Mouse (Mus musculus) MEL (cell line): Measurements from ENCODE around the gene Gpt2.

Source experiments
- CHD2 ChIP-seq: IDR thresholded peaks from 2 replicates; pipeline ENCODE4 v1.6.1; 2011; ENCODE audit warnings: low read length, improper control_type of control experiment
- CTCF ChIP-seq, 3 experiments: IDR thresholded peaks in 2 of 3; conservative IDR thresholded peaks in 1 of 3; 2 replicates each; pipeline ENCODE4 v1.5.1; 2011 to 2012; ENCODE audit warnings: low read length in 3 of 3, low read depth in 2 of 3, mild to moderate bottlenecking in 2 of 3, improper control_type of control experiment in 1 of 3, inconsistent platforms in 1 of 3, mixed read lengths in 1 of 3, moderate library complexity in 1 of 3; ENCODE audit not compliant: control insufficient read depth in 1 of 3, insufficient read depth in 1 of 3, poor library complexity in 1 of 3, severe bottlenecking in 1 of 3
- E2F4 ChIP-seq: IDR thresholded peaks from 2 replicates; pipeline ENCODE4 v1.6.1; 2011; ENCODE audit warnings: low read depth, low read length, improper control_type of control experiment, borderline replicate concordance
- ELF1 ChIP-seq: IDR thresholded peaks from 2 replicates; pipeline ENCODE4 v1.6.1; 2014; ENCODE audit warnings: low read depth, mild to moderate bottlenecking, inconsistent platforms, low read length, improper control_type of control experiment, moderate library complexity
- EP300 ChIP-seq, 2 experiments: IDR thresholded peaks; 2 replicates each; pipeline ENCODE4 v1.6.1; 2011; ENCODE audit warnings: improper control_type of control experiment in 2 of 2, low read length in 2 of 2, low read depth in 1 of 2, mild to moderate bottlenecking in 1 of 2
- HCFC1 ChIP-seq: IDR thresholded peaks from 2 replicates; pipeline ENCODE4 v1.6.1; 2012; ENCODE audit warnings: low read depth, mild to moderate bottlenecking, inconsistent platforms, low read length, improper control_type of control experiment, moderate library complexity
- JUND ChIP-seq: IDR thresholded peaks from 2 replicates; pipeline ENCODE4 v1.6.1; 2011; ENCODE audit warnings: low read depth, mild to moderate bottlenecking, improper control_type of control experiment, low read length
- MAFK ChIP-seq: IDR thresholded peaks from 2 replicates; pipeline ENCODE4 v1.6.1; 2011; ENCODE audit warnings: low read depth, mild to moderate bottlenecking, low read length, improper control_type of control experiment, borderline replicate concordance
- MEF2A ChIP-seq: IDR thresholded peaks from 2 replicates; pipeline ENCODE4 v1.6.1; 2014; ENCODE audit warnings: low read depth, mild to moderate bottlenecking, inconsistent platforms, low read length, improper control_type of control experiment; ENCODE audit not compliant: poor library complexity, insufficient replicate concordance, severe bottlenecking; ENCODE audit errors: extremely low read depth
- POLR2A ChIP-seq, 2 experiments: IDR thresholded peaks; 2 replicates each; pipeline ENCODE4 v1.6.1; 2011 to 2012; ENCODE audit warnings: low read length in 2 of 2, mild to moderate bottlenecking in 2 of 2, control low read depth in 1 of 2, improper control_type of control experiment in 1 of 2, low read depth in 1 of 2, moderate library complexity in 1 of 2; ENCODE audit not compliant: control insufficient read depth in 1 of 2, insufficient read depth in 1 of 2, poor library complexity in 1 of 2
- POLR2AphosphoS5 ChIP-seq: IDR thresholded peaks from 2 replicates; pipeline ENCODE4 v1.6.1; 2012; ENCODE audit warnings: low read depth, borderline replicate concordance, mild to moderate bottlenecking, inconsistent platforms, low read length, moderate library complexity, mixed read lengths
- ZMIZ1 ChIP-seq: IDR thresholded peaks from 2 replicates; pipeline ENCODE4 v1.6.1; 2012; ENCODE audit warnings: low read depth, mild to moderate bottlenecking, inconsistent platforms, low read length, improper control_type of control experiment, moderate library complexity
- ZNF384 ChIP-seq: IDR thresholded peaks from 2 replicates; pipeline ENCODE4 v1.6.1; 2012; ENCODE audit warnings: low read depth, mild to moderate bottlenecking, inconsistent platforms, low read length, improper control_type of control experiment

GRCm38 (mm10) chr8:85478397-85478796, 14.0 kb upstream of the Gpt2 start:
- TF ChIP-seq JUND: no peak
- no peak for TF ChIP-seq HCFC1
- no peak for TF ChIP-seq POLR2A (IDR thresholded peaks at IDR 0.05; ENCODE audit: control insufficient read depth in 1 of 2, insufficient read depth in 1 of 2, low read depth in 1 of 2, low read length in 2 of 2, poor library complexity in 1 of 2)
- TF ChIP-seq ELF1: no peak
- TF ChIP-seq E2F4: no peak
- TF ChIP-seq CTCF (IDR thresholded peaks at IDR 0.05 in 2 of 3, conservative IDR thresholded peaks at IDR 0.05 in 1 of 3; ENCODE audit: control insufficient read depth in 1 of 3, insufficient read depth in 1 of 3, low read depth in 2 of 3, low read length in 3 of 3, poor library complexity in 1 of 3, severe bottlenecking in 1 of 3): no peak
- TF ChIP-seq CHD2: no peak
- TF ChIP-seq EP300 (IDR thresholded peaks at IDR 0.05; ENCODE audit: low read depth in 1 of 2, low read length in 2 of 2): no peak
- no peak for TF ChIP-seq ZNF384
- TF ChIP-seq MAFK: no peak
- TF ChIP-seq MEF2A: no peak
- TF ChIP-seq POLR2AphosphoS5: no peak
- TF ChIP-seq ZMIZ1: no peak
